Mouse (Mus musculus) E14TG2a.4 (cell line): ENCODE results near the gene Epyc.
"Not testable (repeated sequence)": the region's sequence is repeated elsewhere in the genome, so short reads cannot be mapped to it uniquely, and the experiment has no call there.

Experiments
- H3K27me3 ChIP-seq: 2 replicates; pipeline ENCODE4 v1.6.1; 2014; ENCODE audit warnings: low read length, control low read depth; ENCODE audit not compliant: insufficient read depth
- H3K36me3 ChIP-seq: 2 replicates; pipeline ENCODE4 v1.6.1; 2014; ENCODE audit warnings: low read length, control low read depth; ENCODE audit not compliant: insufficient read depth
- H3K4me1 ChIP-seq: replicated peaks from 2 replicates; pipeline ENCODE4 v1.6.1; 2014; ENCODE audit warnings: low read depth, low read length, control low read depth
- H3K4me3 ChIP-seq: replicated peaks from 2 replicates; pipeline ENCODE4 v1.5.1; 2014; ENCODE audit warnings: mild to moderate bottlenecking, low read length
- H3K9me3 ChIP-seq: 2 replicates; pipeline ENCODE4 v1.6.1; 2014; ENCODE audit warnings: low read length, control low read depth
- CTCF ChIP-seq: conservative IDR thresholded peaks from 2 replicates; pipeline ENCODE4 v1.5.1; 2014; ENCODE audit warnings: low read length
- NANOG ChIP-seq: IDR thresholded peaks from 2 replicates; pipeline ENCODE4 v1.6.1; 2014; ENCODE audit warnings: borderline replicate concordance, low read length, mixed read lengths
- POU5F1 ChIP-seq: IDR thresholded peaks from 2 replicates; pipeline ENCODE4 v1.6.1; 2014; ENCODE audit warnings: low read length, borderline replicate concordance

Gene Epyc

DNA sequence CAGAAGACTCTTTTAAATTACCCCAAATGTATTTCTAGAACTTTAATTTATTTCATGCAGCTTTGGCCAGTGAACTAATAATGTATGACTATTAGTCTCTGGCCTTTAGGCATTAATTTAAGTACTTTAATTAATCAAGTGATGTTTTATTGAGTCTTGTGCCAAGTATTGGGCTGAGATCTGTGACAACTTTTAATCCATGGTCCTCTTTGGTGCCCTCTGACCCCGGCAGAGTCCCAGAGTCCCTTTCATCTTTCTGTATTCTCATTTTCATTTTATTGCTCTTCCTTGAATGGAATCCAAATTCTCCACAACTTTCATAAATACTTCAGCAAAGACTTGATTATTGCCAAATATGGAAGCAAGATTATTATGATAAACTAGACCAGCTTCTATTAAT, 76.8 kb downstream of the Epyc start:
- Histone ChIP-seq H3K9me3 (no peaks in the 10 kb centered on the region), H3K4me1 (no peaks in the 10 kb centered on the region), H3K4me3 (no peak overlapping the region), H3K36me3 (no peaks in the 10 kb centered on the region), H3K27me3 (no peaks in the 10 kb centered on the region)
- TF ChIP-seq NANOG (no peak), CTCF (no peak), POU5F1 (no peak)

DNA sequence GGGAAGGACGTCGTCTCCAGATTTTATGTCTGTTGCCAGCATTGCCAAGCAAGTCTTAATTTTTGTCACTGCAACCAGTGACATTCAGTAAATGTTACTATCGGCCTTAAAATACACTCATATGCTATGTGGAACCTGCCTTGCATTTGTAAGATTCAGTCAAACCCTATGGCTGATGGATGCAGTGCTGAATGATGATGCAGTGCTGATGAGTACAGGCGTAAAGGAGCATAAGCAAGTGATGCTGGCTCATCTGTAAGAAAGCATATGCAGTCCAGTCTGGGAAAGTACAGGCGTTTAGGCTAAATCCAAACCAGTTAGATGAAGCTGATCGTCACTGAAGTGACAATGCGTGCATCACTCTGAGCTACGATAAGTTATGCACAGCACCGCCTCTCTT, 78.8 kb downstream of the Epyc start:
- Histone ChIP-seq H3K4me3 (no peak overlapping the region), H3K9me3 (no peaks in the 10 kb centered on the region), H3K27me3 (no peaks in the 10 kb centered on the region), H3K4me1 (no peaks in the 10 kb centered on the region), H3K36me3 (no peaks in the 10 kb centered on the region)
- TF ChIP-seq NANOG (no peak), CTCF (no peak), POU5F1 (no peak)

DNA sequence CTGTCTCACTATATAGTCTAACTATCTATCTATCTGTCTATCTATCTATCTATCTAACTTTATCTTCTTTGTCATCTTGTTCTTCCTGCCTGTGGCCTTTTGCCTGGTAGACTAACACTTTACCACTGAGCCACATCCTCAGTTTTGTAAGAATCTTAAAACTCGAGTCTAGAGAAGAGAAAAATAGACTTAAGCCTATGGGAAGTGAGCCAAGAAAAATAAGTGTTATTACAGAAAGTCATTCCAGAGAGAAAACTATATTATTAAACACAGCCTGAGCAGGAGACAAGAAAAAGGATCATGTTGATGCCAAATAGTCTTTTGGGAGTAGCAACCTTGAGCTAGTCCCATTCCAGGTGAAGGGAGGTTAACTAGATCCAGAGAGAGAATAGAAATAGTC, 82.1 kb downstream of the Epyc start:
- no peak for TF ChIP-seq NANOG
- TF ChIP-seq CTCF = no peak

DNA sequence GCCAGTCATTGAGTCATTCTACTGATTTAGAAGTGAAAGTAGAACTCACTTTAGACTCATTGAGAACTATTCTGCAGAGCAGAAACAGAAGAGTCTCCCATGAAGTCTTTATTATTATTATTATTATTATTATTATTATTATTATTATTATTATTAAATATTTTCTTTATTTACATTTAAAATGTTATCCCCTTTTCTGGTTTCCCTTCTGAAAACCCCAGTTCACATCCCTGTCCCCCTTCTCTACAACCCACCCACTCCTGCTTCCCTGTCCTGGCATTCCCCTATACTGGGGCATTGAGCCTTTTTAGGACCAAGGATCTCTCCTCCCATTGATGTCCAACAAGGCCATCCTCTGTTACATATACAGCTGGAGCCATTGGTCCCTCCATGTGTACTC, 82.8 kb downstream of the Epyc start, which contains the start of gene C030005K15Rik:
Gene C030005K15Rik (minus strand): TSS at position 101 of the 400 bp plus-strand sequence.
- H3K36me3 ChIP-seq, H3K4me3 ChIP-seq, H3K27me3 ChIP-seq, H3K4me1 ChIP-seq, H3K9me3 ChIP-seq: not testable (repeated sequence)

More for the DNA sequence above, 82.1 kb downstream of the Epyc start:
- H3K27me3 ChIP-seq = no peaks in the 10 kb centered on the region
- H3K4me1 ChIP-seq = no peaks in the 10 kb centered on the region
- no peaks in the 10 kb centered on the region for H3K9me3 ChIP-seq
- H3K36me3 ChIP-seq = no peaks in the 10 kb centered on the region
- no peak overlapping the region for H3K4me3 ChIP-seq
